Comparison of ENCODE assay signal across 8 mouse cellular contexts in the genomic region with DNA sequence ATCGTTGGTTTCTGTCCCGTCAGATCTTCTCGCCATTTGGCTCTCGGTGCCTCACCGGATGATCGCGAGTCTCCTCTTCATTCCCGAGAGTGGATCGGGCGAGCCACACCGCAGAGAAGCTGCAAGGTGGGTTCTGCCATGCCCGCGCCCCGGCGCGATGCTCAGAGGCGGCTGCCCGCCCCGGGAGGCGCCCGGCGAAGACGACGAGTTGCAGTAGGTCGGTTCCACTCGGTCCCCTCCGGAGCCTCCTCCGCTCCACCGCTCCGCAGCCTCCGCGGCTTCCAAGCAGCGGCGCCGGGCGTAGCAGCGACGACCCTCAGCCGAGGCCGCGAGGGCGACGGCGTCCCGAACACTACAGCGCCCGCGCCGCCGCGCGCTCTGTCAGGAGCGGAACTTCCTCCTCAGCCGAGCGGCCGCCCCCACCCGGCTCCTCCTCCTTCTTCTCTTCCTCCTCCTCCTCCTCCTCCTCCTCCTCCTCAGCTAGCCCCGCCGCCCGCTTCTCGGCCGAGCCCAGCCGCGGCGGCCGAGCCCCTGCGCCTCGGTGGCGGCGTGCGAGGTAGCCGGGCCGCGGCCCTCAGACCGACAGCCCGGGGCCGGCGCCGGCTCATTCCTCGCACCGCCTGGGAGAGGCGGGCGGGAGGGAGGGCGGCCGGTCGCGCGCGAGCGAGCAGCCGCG. TPM values are rescaled to one million over a fixed set of nuclear protein-coding genes. Genes with fewer than 3 reads are reported as not detected.
DNase-seq lines count a peak whose midpoint lies in the region; ATAC-seq and TF ChIP-seq lines count a peak whose summit lies in the region.

A gene (minus strand): TSS at position 417 of the 676 bp plus-strand sequence.

- no peaks in the 10 kb centered on the region for H3K27me3 ChIP-seq in C2C12 (ENCODE audit: control insufficient read depth, insufficient read depth, insufficient read length)
- 0 out of 2 replicates have a peak, but pooled peaks cover 2% of the 10 kb centered on the region for H3K27me3 ChIP-seq in heart, embryonic 11.5 days (ENCODE audit: control insufficient read depth, insufficient read depth, low read length)
- H3K27me3 ChIP-seq in kidney, embryonic 16.5 days (ENCODE audit: insufficient read depth, low read length), result no peaks in the 10 kb centered on the region
- no peaks in the 10 kb centered on the region for H3K27me3 ChIP-seq in liver, embryonic 13.5 days
- no peaks in the 10 kb centered on the region for H3K27me3 ChIP-seq in stomach, embryonic 14.5 days (ENCODE audit: control insufficient read depth, insufficient read depth, low read length)

- no peaks in the 10 kb centered on the region for H3K4me1 ChIP-seq in embryonic fibroblast, embryonic 13.5 days (ENCODE audit: control insufficient read depth, insufficient read depth, low read length)
- peaks cover 11% of the 10 kb centered on the region for H3K4me1 ChIP-seq in heart, embryonic 11.5 days (ENCODE audit: control insufficient read depth, insufficient read depth, low read length)
- peaks cover 29% of the 10 kb centered on the region for H3K4me1 ChIP-seq in kidney, embryonic 16.5 days (ENCODE audit: insufficient read depth, low read length)
- H3K4me1 ChIP-seq in liver, embryonic 13.5 days (replicated peaks), result peaks cover 35% of the 10 kb centered on the region
- peaks cover 11% of the 10 kb centered on the region for H3K4me1 ChIP-seq in stomach, embryonic 14.5 days (ENCODE audit: control insufficient read depth, insufficient read depth, low read length)

- H3K79me2 ChIP-seq in C2C12 (ENCODE audit: control insufficient read depth, insufficient read depth), result peaks cover 49% of the 10 kb centered on the region

- peak within 1 kb of the TSS; percentile 85 for H3K4me2 ChIP-seq in heart, embryonic 11.5 days
- H3K4me2 ChIP-seq in kidney, embryonic 16.5 days (replicated peaks; ENCODE audit: low read depth, low read length), result peak within 1 kb of the TSS; percentile 87
- H3K4me2 ChIP-seq in liver, embryonic 13.5 days, result peak within 1 kb of the TSS; percentile 92
- H3K4me2 ChIP-seq in stomach, embryonic 14.5 days (replicated peaks; ENCODE audit: low read depth, low read length), result peak within 1 kb of the TSS; percentile 92

- peak within 1 kb of the TSS; percentile 94 for H3K9ac ChIP-seq in heart, embryonic 11.5 days (ENCODE audit: low read depth, low read length)
- peak within 1 kb of the TSS; percentile 97 for H3K9ac ChIP-seq in kidney, embryonic 16.5 days (replicated peaks; ENCODE audit: low read length)
- H3K9ac ChIP-seq in liver, embryonic 13.5 days, result peak within 1 kb of the TSS; percentile 95
- H3K9ac ChIP-seq in stomach, embryonic 14.5 days (replicated peaks; ENCODE audit: low read depth, low read length), result peak within 1 kb of the TSS; percentile 95

- no peak for TF ChIP-seq CTCF in C2C12 (IDR thresholded peaks at IDR 0.05; ENCODE audit: control insufficient read depth, insufficient read depth, insufficient read length)
- TF ChIP-seq CTCF in embryonic fibroblast, embryonic 13.5 days (IDR thresholded peaks at IDR 0.05; ENCODE audit: borderline replicate concordance, insufficient read depth, low read length), result no peak

- DNase-seq in brain, adult 2 months (ENCODE audit: low read depth, low spot score), result peak; percentile 89
- DNase-seq in liver, embryonic 13.5 days, result peak; percentile 83
- DNase-seq in natural killer cell, adult 2 months (ENCODE audit: low spot score in 2 of 2), result peak; percentile 69 to 83

- H3K4me3 ChIP-seq in C2C12 (ENCODE audit: insufficient read depth, poor library complexity, severe bottlenecking), result peak within 1 kb of the TSS; percentile 67
- peak within 1 kb of the TSS; percentile 89 for H3K4me3 ChIP-seq in embryonic fibroblast, embryonic 13.5 days (ENCODE audit: insufficient read depth, low read length)
- H3K4me3 ChIP-seq in heart, embryonic 11.5 days (ENCODE audit: low read depth, low read length), result peak within 1 kb of the TSS; percentile 92
- H3K4me3 ChIP-seq in kidney, embryonic 16.5 days (ENCODE audit: low read length), result peak within 1 kb of the TSS; percentile 87
- peak within 1 kb of the TSS; percentile 94 for H3K4me3 ChIP-seq in liver, embryonic 13.5 days (replicated peaks)
- H3K4me3 ChIP-seq in stomach, embryonic 14.5 days (ENCODE audit: low read depth, low read length), result peak within 1 kb of the TSS; percentile 84

- no peaks in the 10 kb centered on the region for H3K36me3 ChIP-seq in C2C12 (ENCODE audit: control insufficient read depth, insufficient read depth)
- H3K36me3 ChIP-seq in heart, embryonic 11.5 days (ENCODE audit: control insufficient read depth, insufficient read depth, low read length), result no peaks in the 10 kb centered on the region
- H3K36me3 ChIP-seq in kidney, embryonic 16.5 days (ENCODE audit: insufficient read depth, low read length), result no peaks in the 10 kb centered on the region
- H3K36me3 ChIP-seq in liver, embryonic 13.5 days, result no peaks in the 10 kb centered on the region
- no peaks in the 10 kb centered on the region for H3K36me3 ChIP-seq in stomach, embryonic 14.5 days (ENCODE audit: control insufficient read depth, insufficient read depth, low read length)

- peak; percentile 98 for TF ChIP-seq POLR2A in embryonic fibroblast, embryonic 13.5 days (IDR thresholded peaks at IDR 0.05; ENCODE audit: low read depth, low read length)

- peak within 1 kb of the TSS; percentile 53 for H3K27ac ChIP-seq in embryonic fibroblast, embryonic 13.5 days (ENCODE audit: insufficient read depth, low read length)
- H3K27ac ChIP-seq in heart, embryonic 11.5 days (ENCODE audit: low read depth, low read length), result peak within 1 kb of the TSS; percentile 97
- peak within 1 kb of the TSS; percentile 98 for H3K27ac ChIP-seq in kidney, embryonic 16.5 days (ENCODE audit: low read length)
- H3K27ac ChIP-seq in liver, embryonic 13.5 days, result peak within 1 kb of the TSS; percentile 89
- peak within 1 kb of the TSS; percentile 93 for H3K27ac ChIP-seq in stomach, embryonic 14.5 days (ENCODE audit: low read length)

- H3K9me3 ChIP-seq in heart, embryonic 11.5 days (replicated peaks; ENCODE audit: control insufficient read depth, low read length), result no peaks in the 10 kb centered on the region
- H3K9me3 ChIP-seq in kidney, embryonic 16.5 days (ENCODE audit: low read length), result no peaks in the 10 kb centered on the region
- no peaks in the 10 kb centered on the region for H3K9me3 ChIP-seq in liver, embryonic 13.5 days (replicated peaks)
- H3K9me3 ChIP-seq in stomach, embryonic 14.5 days (ENCODE audit: control insufficient read depth, low read depth, low read length), result no peaks in the 10 kb centered on the region

- H3K79me3 ChIP-seq in C2C12 (ENCODE audit: low read depth), result peaks cover 34% of the 10 kb centered on the region

- peak; percentile 94 for ATAC-seq in heart, embryonic 11.5 days (replicated peaks; ENCODE audit: insufficient number of reproducible peaks, low FRiP score, low TSS enrichment)
- ATAC-seq in kidney, embryonic 16.5 days (ENCODE audit: low FRiP score, low TSS enrichment), result peak; percentile 93
- peak; percentile 92 for ATAC-seq in liver, embryonic 13.5 days (ENCODE audit: low read depth)
- ATAC-seq in stomach, embryonic 14.5 days (ENCODE audit: insufficient number of reproducible peaks, insufficient read depth, low FRiP score, low read depth), result peak; percentile 90

- WGBS in heart, embryonic 11.5 days (ENCODE audit: insufficient replicate concordance), result under 1% methylated on average over 69 of the region's 92 CpGs
- under 1% methylated on average over 81 of the region's 92 CpGs for WGBS in kidney, embryonic 16.5 days
- WGBS in liver, embryonic 13.5 days (ENCODE audit: insufficient replicate concordance), result under 1% methylated on average over 75 of the region's 92 CpGs
- WGBS in stomach, embryonic 14.5 days, result under 1% methylated on average over 73 of the region's 92 CpGs

- peak within 1 kb of the TSS; percentile 96 for H3ac ChIP-seq in C2C12 (ENCODE audit: control insufficient read depth, insufficient read length, low read depth)

TF ChIP-seq in C2C12, 6 proteins besides CTCF, POLR2A, EP300 and RAD21:
- TF ChIP-seq MYOD1 (IDR thresholded peaks at IDR 0.05; ENCODE audit: control insufficient read depth, insufficient read length, low read depth) (no peak), CEBPB (IDR thresholded peaks at IDR 0.05; ENCODE audit: low read depth) (no peak), FOSL1 (IDR thresholded peaks at IDR 0.05; ENCODE audit: insufficient read depth, low read length, poor library complexity, severe bottlenecking) (no peak), USF1 (IDR thresholded peaks at IDR 0.05; ENCODE audit: low read depth) (no peak), MAX (IDR thresholded peaks at IDR 0.05) (no peak), MYOG (IDR thresholded peaks at IDR 0.05; ENCODE audit: control insufficient read depth, extremely low read depth, insufficient read length) (no peak)
TF ChIP-seq in C2C12: peak in this region for 0.

RNA-seq across cellular contexts. Expression of the gene that starts here (rescaled TPM):
- 7.1 TPM for polyA plus RNA-seq in C2C12 (2012; fragmentation: generic; extraction: Trizol)
- polyA plus RNA-seq in embryonic fibroblast, embryonic 13.5 days (2011; ENCODE audit: insufficient read length, low read depth, missing spikeins), result 148 and 149 TPM in 2 replicates
- 54.0 and 69.3 TPM in 2 replicates for polyA plus RNA-seq in heart, embryonic 11.5 days (2014; fragmentation: Nextera tagmentation; extraction: Ambion mirVana)
- polyA plus RNA-seq in kidney, embryonic 16.5 days (2015; fragmentation: Nextera tagmentation; extraction: Ambion mirVana), result 43.7 and 48.1 TPM in 2 replicates
- polyA plus RNA-seq in liver, embryonic 13.5 days (2015; fragmentation: Nextera tagmentation; extraction: Ambion mirVana), result 39.3 and 40.7 TPM in 2 replicates
- polyA plus RNA-seq in stomach, embryonic 14.5 days (2014; fragmentation: Nextera tagmentation; extraction: Ambion mirVana), result 77.2 and 96.4 TPM in 2 replicates

Comparison
In these comparisons a context has a peak if more than half of its experiments do, and no peak if none do; other contexts are left out.
1. Peak in every context shown above with its lines: DNase-seq, ATAC-seq, H3K4me3 ChIP-seq and H3K27ac ChIP-seq.